Mouse (Mus musculus): ENCODE measurements around the gene Gm20696. TPM values are rescaled to one million over a fixed set of nuclear protein-coding genes. Genes with fewer than 3 reads are reported as not detected.

Gm20696 gene
- polyA plus RNA-seq, 1 experiment from 2014 or later: 3.2 TPM

DNA sequence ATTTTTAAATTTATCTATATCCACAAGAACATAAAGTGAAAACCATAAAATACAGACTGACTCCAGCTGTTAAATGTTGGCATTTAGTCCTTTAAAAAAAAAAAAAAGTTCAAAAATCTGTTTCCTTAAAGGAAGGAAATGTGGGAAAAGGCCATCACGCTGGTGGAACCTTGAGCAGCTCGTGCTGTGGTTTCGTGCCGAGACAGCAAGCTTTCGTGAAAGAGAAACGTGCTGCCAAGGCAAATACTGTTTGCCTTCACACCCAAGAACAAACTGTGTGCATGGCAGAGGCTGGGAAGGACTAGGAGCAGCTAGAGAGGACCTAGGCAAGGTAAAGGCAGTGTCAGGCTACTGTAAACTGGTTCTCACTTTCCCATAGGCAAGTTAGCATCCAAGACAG lies 329.0 kb downstream of the Gm20696 start:
- Histone ChIP-seq H3K27me3 (ENCODE audit: low read depth, poor library complexity, severe bottlenecking) (peaks cover 63% of the 10 kb centered on the region), H3K4me1 (peaks cover 43% of the 10 kb centered on the region), H3K9me3 (replicated peaks) (no peaks in the 10 kb centered on the region), H3K36me3 (no peaks in the 10 kb centered on the region), H3K4me3 (no peak overlapping the region), H3K27ac (0 out of 2 replicates have a peak overlapping the region, but pooled peaks have one; percentile 19)
- no peak for DNase-seq (ENCODE audit: low spot score)
- WGBS: 47% methylated on average over 6 of the region's 6 CpGs

DNA sequence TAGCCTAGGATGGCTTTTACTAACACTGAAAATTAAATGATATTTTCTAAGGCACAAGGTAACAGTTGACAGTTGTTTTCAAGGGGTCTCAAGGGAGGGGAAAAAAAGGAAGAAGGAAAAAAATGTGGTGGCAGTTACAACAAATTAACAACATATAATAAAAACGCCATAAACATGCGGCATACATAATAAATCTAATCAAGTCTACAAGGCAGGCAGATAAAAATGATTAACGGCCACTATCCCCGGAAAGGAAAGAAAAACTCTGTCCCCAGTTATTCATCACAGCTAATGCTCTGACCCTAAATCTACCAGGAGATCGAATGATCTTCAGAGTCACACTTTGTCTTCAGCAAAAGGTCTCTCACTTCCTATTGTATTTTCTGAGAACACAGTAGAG lies 330.4 kb downstream of the Gm20696 start:
- Histone ChIP-seq H3K27ac (no peak overlapping the region), H3K4me1 (peaks cover 43% of the 10 kb centered on the region), H3K36me3 (no peaks in the 10 kb centered on the region), H3K27me3 (ENCODE audit: low read depth, poor library complexity, severe bottlenecking) (peaks cover 64% of the 10 kb centered on the region), H3K4me3 (no peak overlapping the region), H3K9me3 (replicated peaks) (no peaks in the 10 kb centered on the region)
- DNase-seq (ENCODE audit: low spot score): no peak
- whole genome bisulfite sequencing: 27% methylated on average over 5 of the region's 5 CpGs

GRCm38 (mm10) chr6:99335174-99335830 lies 331.3 kb downstream of the Gm20696 start:
- Histone ChIP-seq H3K4me1 (peaks cover 43% of the 10 kb centered on the region), H3K27ac (no peak overlapping the region), H3K4me3 (no peak overlapping the region), H3K36me3 (no peaks in the 10 kb centered on the region), H3K27me3 (ENCODE audit: low read depth, poor library complexity, severe bottlenecking) (peaks cover 73% of the 10 kb centered on the region), H3K9me3 (replicated peaks) (no peaks in the 10 kb centered on the region)
- 69% methylated on average over 13 of the region's 13 CpGs for WGBS
- DNase-seq (ENCODE audit: low spot score): no peak

DNA sequence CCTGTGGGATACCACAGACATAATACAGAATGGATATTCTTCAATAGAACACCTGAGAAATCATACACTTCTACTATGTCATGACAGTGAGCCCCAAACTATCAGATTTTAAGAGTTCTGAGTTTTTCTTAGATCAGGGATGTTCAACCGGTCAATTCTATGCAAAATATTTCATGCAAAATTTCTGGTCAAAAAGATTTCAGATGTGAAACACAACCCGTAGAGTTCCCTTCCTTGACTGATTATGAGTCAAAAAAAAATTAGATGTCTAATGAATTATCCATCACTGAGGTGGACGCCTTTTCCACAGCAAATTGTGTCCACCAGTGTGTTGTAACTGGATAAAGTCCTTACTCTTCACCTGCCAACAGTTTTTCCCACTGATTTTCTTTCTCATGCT lies 332.3 kb downstream of the Gm20696 start:
- no peak for DNase-seq (ENCODE audit: low spot score)
- Histone ChIP-seq H3K36me3 (no peaks in the 10 kb centered on the region), H3K27me3 (ENCODE audit: low read depth, poor library complexity, severe bottlenecking) (peaks cover 70% of the 10 kb centered on the region), H3K4me1 (peaks cover 39% of the 10 kb centered on the region), H3K27ac (no peak overlapping the region), H3K4me3 (no peak overlapping the region), H3K9me3 (replicated peaks) (no peaks in the 10 kb centered on the region)
- WGBS: 95% methylated on average over 3 of the region's 3 CpGs

DNA sequence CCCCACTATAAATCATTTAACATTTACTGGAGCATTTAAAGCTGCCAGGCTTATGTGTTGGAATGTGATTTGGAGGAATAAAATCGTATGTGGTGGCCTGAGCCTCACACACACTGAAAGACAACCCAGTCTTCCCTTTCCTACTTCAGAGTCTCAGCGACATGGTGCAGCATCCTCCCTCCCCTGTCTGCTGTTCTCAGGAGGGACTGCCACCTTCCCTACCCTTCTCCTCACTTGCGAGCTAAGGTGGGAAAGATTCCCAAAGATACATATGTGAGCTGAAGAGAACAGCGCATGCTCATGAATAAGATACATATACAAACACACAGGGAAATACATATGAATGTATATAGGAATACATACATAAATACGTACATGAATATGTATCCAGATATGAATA lies 333.5 kb downstream of the Gm20696 start:
- Histone ChIP-seq H3K36me3 (no peaks in the 10 kb centered on the region), H3K27me3 (ENCODE audit: low read depth, poor library complexity, severe bottlenecking) (peaks cover 61% of the 10 kb centered on the region), H3K4me1 (peaks cover 41% of the 10 kb centered on the region), H3K4me3 (no peak overlapping the region), H3K27ac (no peak overlapping the region), H3K9me3 (replicated peaks) (no peaks in the 10 kb centered on the region)
- no peak for DNase-seq (ENCODE audit: low spot score)
- 87% methylated on average over 5 of the region's 5 CpGs for WGBS

GRCm38 (mm10) chr6:99330169-99330568 lies 336.4 kb downstream of the Gm20696 start:
- Histone ChIP-seq H3K4me1 (peaks cover 23% of the 10 kb centered on the region), H3K4me3 (no peak overlapping the region), H3K36me3 (no peaks in the 10 kb centered on the region), H3K27ac (no peak overlapping the region), H3K27me3 (ENCODE audit: low read depth, poor library complexity, severe bottlenecking) (peaks cover 46% of the 10 kb centered on the region), H3K9me3 (replicated peaks) (no peaks in the 10 kb centered on the region)
- DNase-seq (ENCODE audit: low spot score): no peak
- WGBS: 91% methylated on average over 4 of the region's 4 CpGs

DNA sequence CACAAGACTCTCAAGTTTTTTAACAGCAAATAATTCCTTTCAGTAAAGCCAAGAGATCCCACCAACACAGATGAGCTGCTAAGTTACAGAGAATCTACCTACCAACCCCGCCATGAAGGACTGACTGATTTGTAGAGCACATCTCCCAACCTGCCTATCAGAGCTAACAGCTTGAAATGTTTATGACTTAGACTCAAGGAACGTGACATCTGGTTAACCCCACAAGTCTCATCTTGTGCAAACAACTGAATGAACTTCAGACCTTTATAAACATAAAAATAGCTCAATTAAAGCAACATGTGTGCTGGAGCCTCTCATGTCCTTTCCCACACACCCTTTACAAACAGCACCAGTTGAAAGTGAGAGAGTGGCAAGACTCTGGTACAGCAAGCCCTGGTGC lies 338.0 kb downstream of the Gm20696 start:
- WGBS: 12% methylated on average over 2 of the region's 2 CpGs
- Histone ChIP-seq H3K9me3 (replicated peaks) (no peaks in the 10 kb centered on the region), H3K4me3 (no peak overlapping the region), H3K27ac (no peak overlapping the region), H3K27me3 (ENCODE audit: low read depth, poor library complexity, severe bottlenecking) (peaks cover 32% of the 10 kb centered on the region), H3K4me1 (peaks cover 22% of the 10 kb centered on the region), H3K36me3 (no peaks in the 10 kb centered on the region)
- no peak for DNase-seq (ENCODE audit: low spot score)

GRCm38 (mm10) chr6:99328146-99328545 lies 338.5 kb downstream of the Gm20696 start:
- H3K4me1 ChIP-seq: peaks cover 22% of the 10 kb centered on the region
- no peak overlapping the region for H3K4me3 ChIP-seq
- H3K36me3 ChIP-seq: no peaks in the 10 kb centered on the region
- DNase-seq (ENCODE audit: low spot score): no peak
- H3K27ac ChIP-seq: no peak overlapping the region
- H3K9me3 ChIP-seq (replicated peaks): no peaks in the 10 kb centered on the region
- peaks cover 32% of the 10 kb centered on the region for H3K27me3 ChIP-seq (ENCODE audit: low read depth, poor library complexity, severe bottlenecking)
- 79% methylated on average over 6 of the region's 6 CpGs for WGBS

- Histone ChIP-seq H3K4me1 (peaks cover 22% of the 10 kb centered on the region), H3K27ac (no peak overlapping the region), H3K9me3 (replicated peaks) (no peaks in the 10 kb centered on the region), H3K4me3 (no peak overlapping the region), H3K36me3 (no peaks in the 10 kb centered on the region), H3K27me3 (ENCODE audit: low read depth, poor library complexity, severe bottlenecking) (peaks cover 30% of the 10 kb centered on the region)
- WGBS: 81% methylated on average over 11 of the region's 11 CpGs
- no peak for DNase-seq (ENCODE audit: low spot score)
Observed at GRCm38 (mm10) chr6:99327721-99328120, 338.9 kb downstream of the Gm20696 start.

DNA sequence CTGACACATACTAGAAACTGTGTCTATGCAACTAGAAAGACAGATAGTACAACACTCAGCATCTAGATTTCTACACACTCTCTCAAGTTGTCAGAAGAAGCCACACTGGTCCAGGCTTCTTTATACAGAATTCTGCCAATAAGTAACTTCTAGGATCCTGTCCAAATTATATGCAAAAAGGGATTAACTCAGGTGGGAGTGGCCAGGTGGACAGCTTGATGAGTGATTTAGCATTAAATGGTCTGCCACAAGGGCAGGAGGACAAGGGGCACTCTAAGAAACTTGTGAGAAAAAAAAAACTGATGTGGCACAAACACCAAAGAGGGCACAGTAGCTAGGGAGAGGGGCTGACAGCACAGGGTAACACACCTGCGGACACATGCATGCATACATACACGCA lies 340.7 kb downstream of the Gm20696 start:
- Histone ChIP-seq H3K4me1 (peaks cover 22% of the 10 kb centered on the region), H3K27ac (no peak overlapping the region), H3K27me3 (ENCODE audit: low read depth, poor library complexity, severe bottlenecking) (peaks cover 33% of the 10 kb centered on the region), H3K9me3 (replicated peaks) (no peaks in the 10 kb centered on the region), H3K36me3 (no peaks in the 10 kb centered on the region), H3K4me3 (no peak overlapping the region)
- 95% methylated on average over 2 of the region's 2 CpGs for WGBS
- DNase-seq (ENCODE audit: low spot score): no peak

- Histone ChIP-seq H3K27ac (no peak overlapping the region), H3K9me3 (replicated peaks) (no peaks in the 10 kb centered on the region), H3K27me3 (ENCODE audit: low read depth, poor library complexity, severe bottlenecking) (peaks cover 33% of the 10 kb centered on the region), H3K36me3 (no peaks in the 10 kb centered on the region), H3K4me3 (no peak overlapping the region), H3K4me1 (peaks cover 25% of the 10 kb centered on the region)
- 90% methylated on average over 5 of the region's 5 CpGs for WGBS
- DNase-seq (ENCODE audit: low spot score): no peak
Observed at GRCm38 (mm10) chr6:99325461-99325860, 341.1 kb downstream of the Gm20696 start.

DNA sequence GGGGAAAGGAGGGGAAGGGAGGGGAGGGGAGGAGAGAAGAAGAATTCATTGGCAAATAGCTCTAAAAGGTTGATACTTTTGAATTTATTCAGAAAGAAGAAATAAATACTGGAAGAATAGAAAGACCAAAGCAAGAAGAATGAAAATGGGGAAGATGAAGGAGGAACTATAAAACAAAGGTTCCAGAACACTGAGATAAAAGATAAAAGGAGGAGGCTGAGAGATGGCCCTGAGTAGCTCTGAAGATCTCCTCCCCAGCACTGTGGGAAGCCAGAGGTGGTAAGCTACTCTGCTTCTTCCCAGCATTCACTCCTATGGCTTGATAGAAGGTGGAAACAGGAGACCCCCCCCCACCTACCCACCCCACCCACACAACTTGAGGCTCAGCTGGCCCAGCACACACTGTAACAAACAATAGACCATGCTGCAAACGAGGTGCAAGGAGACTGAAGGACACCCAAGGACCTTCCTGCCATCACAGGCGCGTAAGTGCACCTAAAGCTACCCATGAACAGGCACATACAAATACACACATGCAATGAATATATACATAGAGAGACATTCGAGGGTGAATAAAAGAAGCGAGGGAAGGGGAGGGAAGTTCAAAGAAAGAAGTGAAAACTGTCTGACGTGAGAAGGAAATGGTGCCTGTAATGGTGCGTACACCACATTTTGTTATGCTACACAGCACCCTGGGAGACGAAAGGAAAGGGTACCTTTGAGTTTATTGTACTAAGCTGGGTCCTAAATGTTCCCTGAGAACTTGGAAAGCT lies 344.3 kb downstream of the Gm20696 start:
- peaks cover 45% of the 10 kb centered on the region for H3K27me3 ChIP-seq (ENCODE audit: low read depth, poor library complexity, severe bottlenecking)
- DNase-seq (ENCODE audit: low spot score): no peak
- WGBS: 74% methylated on average over 8 of the region's 8 CpGs
- no peaks in the 10 kb centered on the region for H3K9me3 ChIP-seq (replicated peaks)
- no peaks in the 10 kb centered on the region for H3K36me3 ChIP-seq
- H3K27ac ChIP-seq: no peak overlapping the region
- H3K4me1 ChIP-seq: peaks cover 22% of the 10 kb centered on the region
- no peak overlapping the region for H3K4me3 ChIP-seq

GRCm38 (mm10) chr6:99320444-99320843 lies 346.2 kb downstream of the Gm20696 start:
- H3K36me3 ChIP-seq: no peaks in the 10 kb centered on the region
- H3K27me3 ChIP-seq (ENCODE audit: low read depth, poor library complexity, severe bottlenecking): peaks cover 51% of the 10 kb centered on the region
- DNase-seq (ENCODE audit: low spot score): no peak
- no peak overlapping the region for H3K27ac ChIP-seq
- no peaks in the 10 kb centered on the region for H3K9me3 ChIP-seq (replicated peaks)
- 79% methylated on average over 8 of the region's 8 CpGs for WGBS
- peaks cover 29% of the 10 kb centered on the region for H3K4me1 ChIP-seq
- no peak overlapping the region for H3K4me3 ChIP-seq

Measured in limb, embryonic 10.5 days (tissue).